Mouse (Mus musculus) thymus, postnatal 4 days (tissue): ENCODE results near the gene Anpep.
"Not testable (repeated sequence)": the region's sequence is repeated elsewhere in the genome, so short reads cannot be mapped to it uniquely, and the experiment has no call there.

Experiments used
- DNase-seq: peaks from one replicate; pipeline ENCODE4 v3.0.0; 2021

Anpep gene

GRCm38 (mm10) chr7:79810611-79811506 lies 50.0 kb downstream of the Anpep start, which contains the start of gene Mesp2:
Gene Mesp2 (plus strand): TSS chr7:79810727.
- peak; percentile 89 for DNase-seq

GRCm38 (mm10) chr7:79808561-79808960 lies 52.3 kb downstream of the Anpep start:
- DNase-seq, result no peak

GRCm38 (mm10) chr7:79803887-79804286 lies 57.0 kb downstream of the Anpep start:
- DNase-seq, result no peak

- DNase-seq, result no peak
Measured at GRCm38 (mm10) chr7:79802037-79802436, 58.8 kb downstream of the Anpep start.

GRCm38 (mm10) chr7:79801391-79801790 lies 59.5 kb downstream of the Anpep start:
- DNase-seq, result no peak

GRCm38 (mm10) chr7:79800336-79800735 lies 60.5 kb downstream of the Anpep start:
- no peak for DNase-seq

- DNase-seq, result no peak
Measured at GRCm38 (mm10) chr7:79799506-79799905, 61.4 kb downstream of the Anpep start.

- peak; percentile 84 for DNase-seq
Measured at GRCm38 (mm10) chr7:79799048-79799447, 61.8 kb downstream of the Anpep start.

GRCm38 (mm10) chr7:79798606-79799005 lies 62.3 kb downstream of the Anpep start:
- no peak for DNase-seq

GRCm38 (mm10) chr7:79793688-79794087 lies 67.2 kb downstream of the Anpep start, which contains the start of gene Mesp1:
Gene Mesp1 (minus strand): TSS chr7:79793788.
- DNase-seq, result no peak

GRCm38 (mm10) chr7:79792635-79793421 lies 68.0 kb downstream of the Anpep start:
- DNase-seq, result peak; percentile 76

- not testable (repeated sequence) for DNase-seq
Measured at GRCm38 (mm10) chr7:79789812-79790211, 71.0 kb downstream of the Anpep start.

GRCm38 (mm10) chr7:79786295-79786694 lies 74.6 kb downstream of the Anpep start:
- peak; percentile 79 for DNase-seq

- DNase-seq, result no peak
Measured at GRCm38 (mm10) chr7:79782516-79782855, 78.4 kb downstream of the Anpep start.

GRCm38 (mm10) chr7:79781826-79782515 lies 78.9 kb downstream of the Anpep start:
- no peak for DNase-seq

GRCm38 (mm10) chr7:79780647-79781626 lies 79.9 kb downstream of the Anpep start:
- DNase-seq, result peak; percentile 82
